Mouse (Mus musculus) bone marrow, adult 2 months (tissue): Measurements from ENCODE around the gene Ppfia4.

ENCODE experiments used
- CTCF ChIP-seq: fragments of 200-500 bp; IDR thresholded peaks from 2 replicates; pipeline ENCODE4 v1.5.1; 2011; ENCODE audit warnings: low read length, control low read depth; ENCODE audit not compliant: control insufficient read depth, insufficient read depth
- POLR2A ChIP-seq: fragments of 200-500 bp; IDR thresholded peaks from 2 replicates; pipeline ENCODE4 v1.6.1; 2011; ENCODE audit warnings: low read depth, mild to moderate bottlenecking, control low read depth, low read length, borderline replicate concordance; ENCODE audit not compliant: control insufficient read depth

DNA sequence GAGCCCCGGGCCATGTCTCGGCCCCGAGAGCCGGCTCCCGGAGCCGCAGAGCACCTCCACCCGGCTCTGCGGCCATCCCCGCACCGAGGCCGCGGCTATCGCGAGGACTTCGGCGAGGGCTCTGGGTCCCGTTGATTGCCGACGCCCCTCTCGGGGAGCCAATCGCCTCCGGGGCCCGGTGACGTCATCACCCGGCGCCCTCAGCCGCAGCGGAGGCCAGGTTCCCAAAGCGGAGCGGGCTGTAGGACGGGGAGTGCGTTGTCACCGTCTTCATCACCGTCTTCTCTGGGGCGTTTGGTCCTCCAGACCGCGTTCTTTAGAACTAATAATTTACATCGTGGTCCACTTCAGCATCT is 29.1 kb upstream of the Ppfia4 start, which contains the start of gene Tmem183a:
- TF ChIP-seq CTCF (no peak), POLR2A (peak; percentile 96)
